ENCODE assay signal across 8 mouse cellular contexts in the genomic region with DNA sequence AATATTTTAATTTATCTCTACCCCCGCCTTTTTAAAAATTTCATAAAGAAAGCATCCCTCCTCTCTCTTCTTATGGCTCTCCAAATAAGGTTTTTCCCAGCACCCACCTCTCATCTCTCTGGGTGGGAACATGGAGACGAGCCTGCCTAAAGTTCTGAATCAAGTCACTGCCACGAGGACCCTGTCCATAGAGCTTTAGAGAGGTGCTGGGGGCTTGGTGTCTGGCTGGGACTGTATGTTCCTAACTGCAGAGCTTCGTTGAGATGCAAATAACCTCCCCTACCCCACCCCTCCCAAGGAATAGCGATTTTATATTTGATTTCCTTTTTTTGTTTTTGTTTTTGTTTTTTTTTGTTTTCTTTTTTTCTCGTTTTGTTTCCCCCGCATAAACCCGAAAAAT.
A peak's percentile ranks its signal among the peaks of the same experiment; 100 is the strongest.
DNase-seq lines count a peak whose midpoint lies in the region; ATAC-seq and TF ChIP-seq lines count a peak whose summit lies in the region.

No protein-coding gene starts in this region.

- H3K27me3 ChIP-seq in embryonic facial prominence, embryonic 15.5 days: no peaks in the 10 kb centered on the region
- H3K27me3 ChIP-seq in intestine, embryonic 14.5 days (replicated peaks; ENCODE audit: control insufficient read depth, insufficient read depth, low read length): no peaks in the 10 kb centered on the region
- H3K27me3 ChIP-seq in neural tube, embryonic 14.5 days (ENCODE audit: control insufficient read depth, insufficient read depth, low read length): no peaks in the 10 kb centered on the region

- peaks cover 11% of the 10 kb centered on the region for H3K4me1 ChIP-seq in embryonic facial prominence, embryonic 15.5 days
- H3K4me1 ChIP-seq in intestine, embryonic 14.5 days (replicated peaks; ENCODE audit: control insufficient read depth, insufficient read depth, low read length): peaks cover 12% of the 10 kb centered on the region
- peaks cover 16% of the 10 kb centered on the region for H3K4me1 ChIP-seq in neural tube, embryonic 14.5 days (ENCODE audit: control insufficient read depth, insufficient read depth, low read length)

- no peak overlapping the region for H3K9ac ChIP-seq in embryonic facial prominence, embryonic 15.5 days
- no peak overlapping the region for H3K9ac ChIP-seq in intestine, embryonic 14.5 days (ENCODE audit: low read length)
- H3K9ac ChIP-seq in neural tube, embryonic 14.5 days (replicated peaks; ENCODE audit: low read depth, low read length): no peak overlapping the region

- no peaks in the 10 kb centered on the region for H3K9me3 ChIP-seq in embryonic facial prominence, embryonic 15.5 days (replicated peaks)
- no peaks in the 10 kb centered on the region for H3K9me3 ChIP-seq in intestine, embryonic 14.5 days (ENCODE audit: control insufficient read depth, low read length)
- H3K9me3 ChIP-seq in neural tube, embryonic 14.5 days (ENCODE audit: control insufficient read depth, low read length): no peaks in the 10 kb centered on the region

- no peak for ATAC-seq in embryonic facial prominence, embryonic 15.5 days (ENCODE audit: insufficient number of reproducible peaks, low FRiP score, low TSS enrichment, low read depth)
- ATAC-seq in intestine, embryonic 14.5 days (replicated peaks; ENCODE audit: low FRiP score, low TSS enrichment, low read depth): no peak
- ATAC-seq in neural tube, embryonic 14.5 days (ENCODE audit: low read depth): peak; percentile 58; the same call in 1 of the 2 replicates

- H3K4me3 ChIP-seq in layer of hippocampus, adult 2 months: peak overlapping the region; percentile 52
- peak overlapping the region; percentile 14 for H3K4me3 ChIP-seq in embryonic facial prominence, embryonic 15.5 days (replicated peaks)
- 0 out of 2 replicates have a peak overlapping the region, but pooled peaks have one; percentile 7 for H3K4me3 ChIP-seq in intestine, embryonic 14.5 days (ENCODE audit: low read depth, low read length)
- no peak overlapping the region for H3K4me3 ChIP-seq in neural tube, embryonic 14.5 days (ENCODE audit: low read depth, low read length)

- 25% methylated on average over 8 of the region's 8 CpGs for WGBS in embryonic facial prominence, embryonic 15.5 days
- WGBS in intestine, embryonic 14.5 days: 28% methylated on average over 8 of the region's 8 CpGs
- WGBS in neural tube, embryonic 14.5 days: 14% methylated on average over 8 of the region's 8 CpGs

- H3K27ac ChIP-seq in layer of hippocampus, adult 2 months: peak overlapping the region; percentile 89
- no peak overlapping the region for H3K27ac ChIP-seq in embryonic facial prominence, embryonic 15.5 days (replicated peaks)
- peak overlapping the region; percentile 48 for H3K27ac ChIP-seq in intestine, embryonic 14.5 days (ENCODE audit: low read depth)
- H3K27ac ChIP-seq in neural tube, embryonic 14.5 days (ENCODE audit: low read depth, low read length): peak overlapping the region; percentile 5; the same call in 1 of the 2 replicates

- no peak for DNase-seq in layer of hippocampus, adult 2 months (ENCODE audit: low spot score in 2 of 2)
- DNase-seq in layer of hippocampus, adult 11-12 months (ENCODE audit: low spot score): no peak
- no peak for DNase-seq in intestine, embryonic 14.5 days (ENCODE audit: low spot score)
- DNase-seq in cerebellum, postnatal 14 days: no peak
- no peak for DNase-seq in gastrocnemius, postnatal 14 days
- DNase-seq in lung, postnatal 25 days (ENCODE audit: low spot score): no peak

- peaks cover 12% of the 10 kb centered on the region; the same call in 1 of the 2 replicates for H3K36me3 ChIP-seq in embryonic facial prominence, embryonic 15.5 days
- H3K36me3 ChIP-seq in intestine, embryonic 14.5 days (ENCODE audit: control insufficient read depth, insufficient read depth, low read length): no peaks in the 10 kb centered on the region
- H3K36me3 ChIP-seq in neural tube, embryonic 14.5 days (ENCODE audit: control insufficient read depth, insufficient read depth, low read length): no peaks in the 10 kb centered on the region

- peak overlapping the region; percentile 19 for H3K4me2 ChIP-seq in embryonic facial prominence, embryonic 15.5 days (replicated peaks)
- H3K4me2 ChIP-seq in intestine, embryonic 14.5 days (ENCODE audit: low read length): peak overlapping the region; percentile 38; the same call in 1 of the 2 replicates
- peak overlapping the region; percentile 39 for H3K4me2 ChIP-seq in neural tube, embryonic 14.5 days (ENCODE audit: low read depth, low read length)

- intact Hi-C loops in gastrocnemius, postnatal 14 days (cut with DNase I; ENCODE audit: low total_unique reads): no loop called here

- TF ChIP-seq CTCF in layer of hippocampus, adult 2 months (conservative IDR thresholded peaks at IDR 0.05): no peak
